Mouse (Mus musculus): ENCODE measurements around the gene Rhno1. TPM values are rescaled to one million over a fixed set of nuclear protein-coding genes. Genes with fewer than 3 reads are reported as not detected.

Rhno1 gene
- total and polyA plus RNA-seq, 3 experiments, result 46.8 to 137 (median 88.1) TPM

DNA sequence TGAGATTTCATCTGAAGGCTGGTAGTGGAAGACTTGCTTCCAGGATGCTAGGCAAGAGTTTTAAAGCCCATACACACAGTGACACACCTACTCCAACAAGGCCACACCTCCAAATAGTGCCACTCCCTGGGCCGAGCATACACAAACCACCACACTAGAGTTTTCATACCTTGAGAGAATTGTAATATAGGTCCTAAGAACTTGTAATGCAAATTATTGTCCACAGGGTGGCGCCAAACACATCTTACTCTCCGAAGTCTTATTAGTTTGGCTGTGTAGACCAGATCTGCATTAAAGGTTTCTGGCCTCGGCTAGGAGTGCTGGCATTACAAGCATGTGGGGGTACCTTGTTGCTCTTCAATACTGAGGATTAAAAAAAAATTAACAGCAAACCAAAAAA, 44.4 kb downstream of the Rhno1 start:
- Histone ChIP-seq H3K79me2 (ENCODE audit: control insufficient read depth, insufficient read depth, low read length, poor library complexity) (no peaks in the 10 kb centered on the region), H3K9ac (ENCODE audit: control insufficient read depth, low read depth, low read length, poor library complexity, severe bottlenecking) (no peak overlapping the region), H3K4me3 (ENCODE audit: control insufficient read depth in 1 of 2, insufficient read depth in 1 of 2, low read depth in 2 of 2, low read length in 2 of 2) (no peak overlapping the region), H3K9me3 (replicated peaks; ENCODE audit: insufficient read depth, low read length) (no peaks in the 10 kb centered on the region), H3K27me3 (ENCODE audit: control insufficient read depth in 1 of 2, insufficient read depth in 2 of 2, low read length in 2 of 2) (no peaks in the 10 kb centered on the region), H3K36me3 (ENCODE audit: control insufficient read depth in 1 of 2, insufficient read depth in 2 of 2, low read length in 2 of 2) (no peaks in the 10 kb centered on the region), H3K4me1 (ENCODE audit: control insufficient read depth in 1 of 2, insufficient read depth in 2 of 2, low read length in 2 of 2) (no peaks in the 10 kb centered on the region), H3K27ac (ENCODE audit: control insufficient read depth, low read depth, low read length) (no peak overlapping the region)
- DNase-seq (ENCODE audit: low read depth, low spot score), result peak; percentile 86
- TF ChIP-seq MXI1 (IDR thresholded peaks at IDR 0.05; ENCODE audit: low read depth, low read length) (no peak), SMC3 (IDR thresholded peaks at IDR 0.05; ENCODE audit: low read depth, low read length) (peak; percentile 92), RAD21 (IDR thresholded peaks at IDR 0.05; ENCODE audit: low read depth, low read length) (peak; percentile 75), ZC3H11A (IDR thresholded peaks at IDR 0.05; ENCODE audit: low read depth, low read length) (peak; percentile 76), CHD2 (IDR thresholded peaks at IDR 0.05; ENCODE audit: low read length) (no peak), HCFC1 (IDR thresholded peaks at IDR 0.05; ENCODE audit: low read depth, low read length) (0 out of 2 replicates have a peak, but pooled peaks have one; percentile 22), CTCF (IDR thresholded peaks at IDR 0.05 in 2 of 3, conservative IDR thresholded peaks at IDR 0.05 in 1 of 3; ENCODE audit: control insufficient read depth in 1 of 3, insufficient read depth in 1 of 3, low read depth in 2 of 3, low read length in 3 of 3, poor library complexity in 1 of 3, severe bottlenecking in 1 of 3) (peak; percentile 43 to 82 (median 57))

DNA sequence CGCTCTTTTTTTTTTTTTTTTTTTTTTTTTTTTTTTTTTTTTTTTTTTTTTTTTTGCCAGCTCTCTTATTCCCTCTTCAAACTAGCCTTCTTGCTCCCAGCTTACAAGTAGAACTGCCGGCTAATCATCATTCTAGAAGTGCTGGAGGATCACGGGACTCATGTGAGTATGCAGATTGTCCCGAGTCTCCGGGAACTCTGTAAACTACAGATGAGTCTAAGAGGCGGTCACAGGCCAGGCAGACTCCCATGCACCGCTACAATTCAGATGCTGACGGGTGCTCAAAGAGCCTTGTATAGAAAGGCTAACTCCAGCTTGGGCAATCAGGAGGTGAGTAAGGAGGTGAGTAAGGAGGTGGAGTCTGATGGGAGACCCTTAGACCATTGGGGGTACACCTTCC, 47.1 kb downstream of the Rhno1 start:
- H3K79me2 ChIP-seq (ENCODE audit: control insufficient read depth, insufficient read depth, low read length, poor library complexity), result no peaks in the 10 kb centered on the region
- H3K27me3 ChIP-seq (ENCODE audit: control insufficient read depth in 1 of 2, insufficient read depth in 2 of 2, low read length in 2 of 2), result no peaks in the 10 kb centered on the region
- no peak overlapping the region for H3K27ac ChIP-seq (ENCODE audit: control insufficient read depth, low read depth, low read length)
- H3K9me3 ChIP-seq (replicated peaks; ENCODE audit: insufficient read depth, low read length), result no peaks in the 10 kb centered on the region
- H3K4me3 ChIP-seq (ENCODE audit: control insufficient read depth in 1 of 2, insufficient read depth in 1 of 2, low read depth in 2 of 2, low read length in 2 of 2), result no peak overlapping the region
- TF ChIP-seq ETS1 (IDR thresholded peaks at IDR 0.05; ENCODE audit: low read depth, low read length) (no peak), POLR2A (IDR thresholded peaks at IDR 0.05; ENCODE audit: control insufficient read depth in 1 of 2, insufficient read depth in 1 of 2, low read depth in 1 of 2, low read length in 2 of 2, poor library complexity in 1 of 2) (no peak), CHD2 (IDR thresholded peaks at IDR 0.05; ENCODE audit: low read length) (no peak), MAX (IDR thresholded peaks at IDR 0.05; ENCODE audit: low read length) (no peak), NELFE (IDR thresholded peaks at IDR 0.05; ENCODE audit: low read depth, low read length) (no peak), GATA1 (IDR thresholded peaks at IDR 0.05; ENCODE audit: low read depth, low read length) (no peak), TAL1 (IDR thresholded peaks at IDR 0.05; ENCODE audit: low read length) (no peak), CHD1 (IDR thresholded peaks at IDR 0.05; ENCODE audit: low read depth, low read length) (no peak), EP300 (IDR thresholded peaks at IDR 0.05; ENCODE audit: low read depth in 1 of 2, low read length in 2 of 2) (no peak), MYC (IDR thresholded peaks at IDR 0.05; ENCODE audit: low read depth, low read length) (no peak), E2F4 (IDR thresholded peaks at IDR 0.05; ENCODE audit: borderline replicate concordance, low read depth, low read length) (no peak)
- no peaks in the 10 kb centered on the region for H3K4me1 ChIP-seq (ENCODE audit: control insufficient read depth in 1 of 2, insufficient read depth in 2 of 2, low read length in 2 of 2)
- DNase-seq (ENCODE audit: low read depth, low spot score), result no peak
- no peak overlapping the region for H3K9ac ChIP-seq (ENCODE audit: control insufficient read depth, low read depth, low read length, poor library complexity, severe bottlenecking)
- no peaks in the 10 kb centered on the region for H3K36me3 ChIP-seq (ENCODE audit: control insufficient read depth in 1 of 2, insufficient read depth in 2 of 2, low read length in 2 of 2)

DNA sequence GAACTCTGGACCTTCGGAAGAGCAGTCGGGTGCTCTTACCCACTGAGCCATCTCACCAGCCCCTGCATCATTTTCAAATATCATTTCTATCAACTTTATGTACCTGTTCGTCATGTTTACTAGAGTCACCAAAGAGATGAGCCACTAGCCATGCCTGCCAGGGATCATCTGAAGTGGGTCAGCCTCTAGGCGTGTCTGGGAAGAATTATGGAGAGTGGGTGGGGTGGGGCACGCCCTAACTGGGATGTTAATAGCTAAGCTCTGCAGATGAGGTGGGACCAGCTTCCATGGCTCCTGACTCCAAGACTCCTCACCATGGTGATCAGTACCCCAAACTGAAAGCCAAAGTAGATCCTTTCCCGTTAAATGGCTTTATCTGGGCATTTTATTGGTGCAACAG, 47.9 kb downstream of the Rhno1 start:
- Histone ChIP-seq H3K79me2 (ENCODE audit: control insufficient read depth, insufficient read depth, low read length, poor library complexity) (no peaks in the 10 kb centered on the region), H3K4me3 (ENCODE audit: control insufficient read depth in 1 of 2, insufficient read depth in 1 of 2, low read depth in 2 of 2, low read length in 2 of 2) (no peak overlapping the region), H3K27ac (ENCODE audit: control insufficient read depth, low read depth, low read length) (no peak overlapping the region), H3K27me3 (ENCODE audit: control insufficient read depth in 1 of 2, insufficient read depth in 2 of 2, low read length in 2 of 2) (no peaks in the 10 kb centered on the region), H3K9me3 (replicated peaks; ENCODE audit: insufficient read depth, low read length) (no peaks in the 10 kb centered on the region), H3K36me3 (ENCODE audit: control insufficient read depth in 1 of 2, insufficient read depth in 2 of 2, low read length in 2 of 2) (no peaks in the 10 kb centered on the region), H3K4me1 (ENCODE audit: control insufficient read depth in 1 of 2, insufficient read depth in 2 of 2, low read length in 2 of 2) (no peaks in the 10 kb centered on the region), H3K9ac (ENCODE audit: control insufficient read depth, low read depth, low read length, poor library complexity, severe bottlenecking) (no peak overlapping the region)
- TF ChIP-seq RCOR1 (IDR thresholded peaks at IDR 0.05; ENCODE audit: low read depth, low read length) (no peak), TCF12 (IDR thresholded peaks at IDR 0.05; ENCODE audit: low read depth, low read length) (no peak), NELFE (IDR thresholded peaks at IDR 0.05; ENCODE audit: low read depth, low read length) (no peak), TBP (IDR thresholded peaks at IDR 0.05; ENCODE audit: low read depth, low read length) (peak; percentile 79)
- DNase-seq (ENCODE audit: low read depth, low spot score), result no peak

Measured in MEL (cell line).